Mouse (Mus musculus) testis, adult 2 months (tissue): ENCODE measurements at regions not wholly inside any gene's neighbourhood (a gene's known extent, or its start where the extent isn't known, plus 50 kb on each side); places are given as distances from the start of the nearest gene placed in this dataset.

Experiments used
- H3K27ac ChIP-seq: fragments of 200-500 bp; 2 replicates; pipeline ENCODE4 v1.5.1; 2012; ENCODE audit warnings: low read depth, low read length; ENCODE audit not compliant: control insufficient read depth, insufficient read depth
- H3K27me3 ChIP-seq: fragments of 200-500 bp; 2 replicates; pipeline ENCODE4 v1.6.1; 2012; ENCODE audit warnings: mild to moderate bottlenecking, low read length, moderate library complexity; ENCODE audit not compliant: control insufficient read depth, insufficient read depth
- H3K36me3 ChIP-seq: fragments of 200-500 bp; 2 replicates; pipeline ENCODE4 v1.6.1; 2012; ENCODE audit warnings: mild to moderate bottlenecking, low read length; ENCODE audit not compliant: control insufficient read depth, insufficient read depth
- H3K4me1 ChIP-seq: fragments of 200-500 bp; 2 replicates; pipeline ENCODE4 v1.6.1; 2012; ENCODE audit warnings: low read length; ENCODE audit not compliant: control insufficient read depth, insufficient read depth
- H3K4me3 ChIP-seq: fragments of 200-500 bp; 2 replicates; pipeline ENCODE4 v1.5.1; 2012; ENCODE audit warnings: low read depth, mild to moderate bottlenecking, low read length, moderate library complexity, mixed read lengths; ENCODE audit not compliant: control insufficient read depth
- CTCF ChIP-seq: fragments of 200-500 bp; IDR thresholded peaks from 2 replicates; pipeline ENCODE4 v1.5.1; 2012; ENCODE audit warnings: low read depth, mild to moderate bottlenecking, inconsistent platforms, low read length, moderate library complexity; ENCODE audit not compliant: control insufficient read depth, insufficient read depth, insufficient replicate concordance
- POLR2A ChIP-seq: fragments of 200-500 bp; IDR thresholded peaks from 2 replicates; pipeline ENCODE4 v1.6.1; 2012; ENCODE audit warnings: low read depth, mild to moderate bottlenecking, inconsistent platforms, low read length, moderate library complexity; ENCODE audit not compliant: control insufficient read depth

GRCm38 (mm10) chr10:37439863-37440613 lies 301.3 kb upstream of the Marcks start:
- Histone ChIP-seq H3K4me3 (no peak overlapping the region), H3K27me3 (no peaks in the 10 kb centered on the region), H3K36me3 (no peaks in the 10 kb centered on the region), H3K27ac (no peak overlapping the region), H3K4me1 (no peaks in the 10 kb centered on the region)
- TF ChIP-seq CTCF (no peak), POLR2A (no peak)

DNA sequence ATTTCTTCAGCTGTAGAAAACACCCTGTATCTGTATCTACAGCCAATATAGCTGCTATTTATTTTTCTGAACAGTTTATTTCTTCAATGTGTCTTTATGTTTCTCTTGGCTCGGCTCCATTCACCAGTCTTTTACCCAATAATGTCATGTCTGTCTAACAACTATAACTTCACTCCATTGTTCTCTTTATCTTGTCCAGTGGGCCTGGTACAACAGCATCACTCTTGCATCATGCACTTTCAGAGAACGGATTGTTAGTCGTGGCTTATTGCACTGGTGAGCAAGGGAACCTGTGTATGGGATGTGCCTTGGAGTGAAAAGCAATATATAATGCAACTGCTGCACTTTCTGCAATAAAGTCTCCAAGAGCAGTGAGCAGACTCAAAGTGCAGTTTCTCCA lies 299.6 kb upstream of the Marcks start:
- no peaks in the 10 kb centered on the region for H3K4me1 ChIP-seq
- no peaks in the 10 kb centered on the region for H3K27me3 ChIP-seq
- no peak overlapping the region for H3K27ac ChIP-seq
- H3K4me3 ChIP-seq = no peak overlapping the region
- no peaks in the 10 kb centered on the region for H3K36me3 ChIP-seq
- no peak for TF ChIP-seq CTCF
- no peak for TF ChIP-seq POLR2A

GRCm38 (mm10) chr10:37436849-37437248 lies 298.1 kb upstream of the Marcks start:
- no peaks in the 10 kb centered on the region for H3K36me3 ChIP-seq
- H3K4me1 ChIP-seq = no peaks in the 10 kb centered on the region
- no peak overlapping the region for H3K27ac ChIP-seq
- no peaks in the 10 kb centered on the region for H3K27me3 ChIP-seq
- no peak for TF ChIP-seq CTCF
- TF ChIP-seq POLR2A = no peak
- no peak overlapping the region for H3K4me3 ChIP-seq

GRCm38 (mm10) chr10:37434229-37434628 lies 295.5 kb upstream of the Marcks start:
- no peaks in the 10 kb centered on the region for H3K27me3 ChIP-seq
- H3K27ac ChIP-seq = no peak overlapping the region
- no peaks in the 10 kb centered on the region for H3K4me1 ChIP-seq
- no peak overlapping the region for H3K4me3 ChIP-seq
- TF ChIP-seq CTCF = no peak
- no peak for TF ChIP-seq POLR2A
- H3K36me3 ChIP-seq = no peaks in the 10 kb centered on the region

GRCm38 (mm10) chr10:37423047-37423446 lies 284.3 kb upstream of the Marcks start:
- TF ChIP-seq CTCF (no peak), POLR2A (no peak)
- Histone ChIP-seq H3K4me3 (no peak overlapping the region), H3K36me3 (no peaks in the 10 kb centered on the region), H3K27ac (no peak overlapping the region), H3K4me1 (no peaks in the 10 kb centered on the region), H3K27me3 (no peaks in the 10 kb centered on the region)

DNA sequence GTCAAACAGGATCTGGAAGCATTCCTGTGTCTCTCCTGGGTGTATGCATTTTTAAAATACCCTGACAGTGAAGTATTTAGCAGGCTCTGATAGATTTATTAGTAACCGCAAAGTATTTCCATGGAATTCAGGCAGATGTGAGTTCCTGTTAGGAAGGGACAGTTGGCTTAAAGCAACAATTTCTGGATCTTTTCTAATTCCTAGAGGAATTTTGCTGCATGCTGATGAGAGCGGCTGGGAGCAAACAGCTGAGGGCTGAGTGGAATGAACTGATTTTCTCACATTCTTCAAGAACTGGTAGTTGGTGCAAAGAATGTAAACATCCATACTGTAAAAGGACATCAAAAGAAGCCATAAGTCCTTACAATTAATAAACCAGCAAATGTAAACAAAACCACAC lies 283.9 kb upstream of the Marcks start:
- TF ChIP-seq CTCF (no peak), POLR2A (no peak)
- H3K27ac ChIP-seq = no peak overlapping the region
- H3K36me3 ChIP-seq = no peaks in the 10 kb centered on the region
- no peaks in the 10 kb centered on the region for H3K27me3 ChIP-seq
- no peaks in the 10 kb centered on the region for H3K4me1 ChIP-seq
- no peak overlapping the region for H3K4me3 ChIP-seq

GRCm38 (mm10) chr10:37416321-37416720 lies 277.6 kb upstream of the Marcks start:
- TF ChIP-seq POLR2A (no peak), CTCF (no peak)
- Histone ChIP-seq H3K27me3 (no peaks in the 10 kb centered on the region), H3K36me3 (no peaks in the 10 kb centered on the region), H3K27ac (no peak overlapping the region), H3K4me3 (no peak overlapping the region), H3K4me1 (no peaks in the 10 kb centered on the region)

DNA sequence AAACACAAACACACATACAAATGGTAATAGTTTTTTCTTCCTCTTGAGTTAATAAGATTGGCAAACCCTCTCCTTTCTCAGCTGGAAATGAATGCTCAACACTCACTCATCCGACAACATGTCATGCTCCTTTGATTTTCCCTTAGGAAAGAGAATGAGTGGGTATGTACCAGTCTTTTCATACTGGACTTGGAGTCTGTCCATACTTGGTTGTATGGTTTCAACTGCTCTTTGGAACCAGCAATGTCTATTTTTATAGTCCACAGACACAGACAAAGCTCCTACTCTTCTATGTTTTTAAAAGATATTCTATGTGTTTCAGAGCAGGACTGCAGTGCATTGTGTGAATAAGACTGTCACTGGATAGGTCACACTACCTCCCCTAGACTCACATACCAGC lies 273.7 kb upstream of the Marcks start:
- no peaks in the 10 kb centered on the region for H3K4me1 ChIP-seq
- H3K27me3 ChIP-seq = no peaks in the 10 kb centered on the region
- H3K4me3 ChIP-seq = no peak overlapping the region
- no peak overlapping the region for H3K27ac ChIP-seq
- no peak for TF ChIP-seq CTCF
- TF ChIP-seq POLR2A = no peak
- H3K36me3 ChIP-seq = no peaks in the 10 kb centered on the region
